8 mouse cellular contexts compared by ENCODE assay signal in genomic region chr7:80641497-80641896, GRCm38 (mm10). TPM values are rescaled to one million over a fixed set of nuclear protein-coding genes. Genes with fewer than 3 reads are reported as not detected.
DNase-seq lines count a peak whose midpoint lies in the region; ATAC-seq lines count a peak whose summit lies in the region.

No protein-coding gene starts in this region.

- no peaks in the 10 kb centered on the region for H3K9me3 ChIP-seq in lung, embryonic 16.5 days (ENCODE audit: control insufficient read depth, low read length)
- H3K9me3 ChIP-seq in kidney, embryonic 14.5 days (ENCODE audit: control insufficient read depth, low read length) = no peaks in the 10 kb centered on the region
- H3K9me3 ChIP-seq in neural tube, embryonic 14.5 days (ENCODE audit: control insufficient read depth, low read length) = no peaks in the 10 kb centered on the region

- WGBS in lung, embryonic 16.5 days = 14% methylated on average over 4 of the region's 4 CpGs
- 11% methylated on average over 4 of the region's 4 CpGs for WGBS in kidney, embryonic 14.5 days
- WGBS in neural tube, embryonic 14.5 days = 23% methylated on average over 4 of the region's 4 CpGs

- no peak for DNase-seq in lung, postnatal 25 days (ENCODE audit: low spot score)
- peak; percentile 54 for DNase-seq in embryo, embryonic 11 days
- no peak for DNase-seq in right cerebral cortex, postnatal 36 days (ENCODE audit: low spot score in 2 of 2)
- DNase-seq in gastrocnemius, postnatal 10 days = no peak

- no peaks in the 10 kb centered on the region for H3K27me3 ChIP-seq in lung, embryonic 16.5 days (ENCODE audit: control insufficient read depth, insufficient read depth, low read depth, low read length)
- H3K27me3 ChIP-seq in kidney, embryonic 14.5 days (ENCODE audit: control insufficient read depth, insufficient read depth, low read length) = no peaks in the 10 kb centered on the region
- H3K27me3 ChIP-seq in neural tube, embryonic 14.5 days (ENCODE audit: control insufficient read depth, insufficient read depth, low read length) = no peaks in the 10 kb centered on the region

- H3K4me2 ChIP-seq in lung, embryonic 16.5 days (ENCODE audit: low read depth, low read length) = no peak overlapping the region
- no peak overlapping the region for H3K4me2 ChIP-seq in kidney, embryonic 14.5 days (replicated peaks; ENCODE audit: low read depth, low read length)
- H3K4me2 ChIP-seq in neural tube, embryonic 14.5 days (ENCODE audit: low read depth, low read length) = no peak overlapping the region

- H3K36me3 ChIP-seq in lung, embryonic 16.5 days (ENCODE audit: control insufficient read depth, insufficient read depth, low read length) = no peaks in the 10 kb centered on the region
- no peaks in the 10 kb centered on the region for H3K36me3 ChIP-seq in kidney, embryonic 14.5 days (ENCODE audit: control insufficient read depth, insufficient read depth, low read length)
- no peaks in the 10 kb centered on the region for H3K36me3 ChIP-seq in neural tube, embryonic 14.5 days (ENCODE audit: control insufficient read depth, insufficient read depth, low read length)

- no peak overlapping the region for H3K9ac ChIP-seq in lung, embryonic 16.5 days (ENCODE audit: low read length)
- no peak overlapping the region for H3K9ac ChIP-seq in kidney, embryonic 14.5 days (ENCODE audit: low read depth, low read length)
- H3K9ac ChIP-seq in neural tube, embryonic 14.5 days (replicated peaks; ENCODE audit: low read depth, low read length) = no peak overlapping the region

- peaks cover 34% of the 10 kb centered on the region for H3K4me1 ChIP-seq in lung, embryonic 16.5 days (replicated peaks; ENCODE audit: control insufficient read depth, insufficient read depth, low read length)
- peaks cover 30% of the 10 kb centered on the region for H3K4me1 ChIP-seq in kidney, embryonic 14.5 days (ENCODE audit: control insufficient read depth, insufficient read depth, low read length)
- H3K4me1 ChIP-seq in neural tube, embryonic 14.5 days (ENCODE audit: control insufficient read depth, insufficient read depth, low read length) = peaks cover 10% of the 10 kb centered on the region

- ATAC-seq in lung, embryonic 16.5 days (ENCODE audit: low read depth) = peak; percentile 29; the same call in 1 of the 2 replicates
- peak; percentile 85 for ATAC-seq in kidney, embryonic 14.5 days (ENCODE audit: low FRiP score, low TSS enrichment)
- ATAC-seq in neural tube, embryonic 14.5 days (ENCODE audit: low read depth) = peak; percentile 68; the same call in 1 of the 2 replicates
- no peak for ATAC-seq in inflammation-experienced regulatory T-cells, adult 6 months

- H3K4me3 ChIP-seq in lung, embryonic 16.5 days (ENCODE audit: low read length) = no peak overlapping the region
- no peak overlapping the region for H3K4me3 ChIP-seq in kidney, embryonic 14.5 days (ENCODE audit: low read length)
- H3K4me3 ChIP-seq in neural tube, embryonic 14.5 days (ENCODE audit: low read depth, low read length) = no peak overlapping the region

- no peak overlapping the region for H3K27ac ChIP-seq in lung, embryonic 16.5 days (ENCODE audit: low read length)
- 0 out of 2 replicates have a peak overlapping the region, but pooled peaks have one; percentile 4 for H3K27ac ChIP-seq in kidney, embryonic 14.5 days (ENCODE audit: low read depth, low read length)
- H3K27ac ChIP-seq in neural tube, embryonic 14.5 days (ENCODE audit: low read depth, low read length) = no peak overlapping the region

RNA-seq across cellular contexts. Expression of gene Crtc3, which starts 47.2 kb away (rescaled TPM):
- 18.6 and 20.8 TPM in 2 replicates for polyA plus RNA-seq in lung, embryonic 16.5 days (2015; fragmentation: Nextera tagmentation; extraction: Ambion mirVana)
- polyA plus RNA-seq in kidney, embryonic 14.5 days (2014; fragmentation: Nextera tagmentation; extraction: Ambion mirVana) = 21.1 and 27.3 TPM in 2 replicates
- polyA plus RNA-seq in neural tube, embryonic 14.5 days (2014; fragmentation: Nextera tagmentation; extraction: Ambion mirVana) = 17.2 and 23.2 TPM in 2 replicates
- polyA plus RNA-seq in inflammation-experienced regulatory T-cells, adult 6 months (2017; shearing (Covaris generic)) = 10 to 100 TPM in 2 of 3 experiments, 1 to 10 TPM in 1; 8.7 to 24.0 (median 21.0) TPM
- total RNA-seq in gastrocnemius, postnatal 10 days (2021) = 10 to 100 TPM; 16.7 to 25.1 TPM
